Mouse (Mus musculus) thymus, postnatal 0 days (tissue): ENCODE data around the gene Rcn1. TPM values are rescaled to one million over a fixed set of nuclear protein-coding genes. Genes with fewer than 3 reads are reported as not detected.

Experiments used
- DNase-seq: peaks from one replicate; pipeline ENCODE4 v3.0.0-alpha.2; 2015; ENCODE audit warnings: low spot score
- polyA plus RNA-seq: library from polyadenylated mRNA; unstranded; fragments of >200 nt; fragmentation: Nextera tagmentation; extraction: Ambion mirVana; gene quantifications from 2 replicates; pipeline ENCODE4 v1.2.1, GENCODE M21; 2015

Rcn1 gene
- polyA plus RNA-seq, 1 experiment from 2014 or later, result 42.6 TPM

DNA sequence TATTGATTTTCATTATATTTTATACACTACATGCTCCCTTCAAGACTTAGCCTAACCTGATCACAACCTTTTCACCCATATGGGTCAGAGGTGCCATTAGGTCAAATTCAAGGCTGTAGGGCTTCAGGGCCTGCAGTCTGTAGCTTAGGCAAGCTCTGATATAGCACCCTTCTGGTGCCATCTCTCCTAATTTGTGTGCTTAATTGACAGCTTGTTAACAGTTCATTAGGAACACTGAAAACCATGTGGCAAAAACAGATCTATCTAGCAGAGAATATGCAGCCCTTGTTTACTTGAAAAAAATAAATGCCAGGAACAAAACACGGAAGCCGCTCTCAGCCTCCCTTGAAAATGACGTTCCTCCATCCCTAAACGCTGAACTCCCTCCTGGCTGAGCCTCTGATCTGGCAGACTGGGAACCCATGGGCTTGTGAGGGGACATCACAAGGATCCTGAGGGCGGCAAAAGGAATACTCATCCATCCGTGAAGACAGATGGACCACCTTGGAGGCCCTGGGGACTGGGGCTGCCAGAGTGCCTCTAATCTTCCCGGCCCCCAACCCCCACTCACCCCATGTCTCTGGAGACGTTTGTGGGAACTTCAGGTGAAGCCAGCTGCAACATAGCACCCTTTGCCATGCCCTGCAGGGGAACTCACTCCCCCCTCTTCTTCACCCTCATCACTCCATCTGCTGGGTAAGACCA, 61.8 kb downstream of the Rcn1 start:
- DNase-seq, result no peak

DNA sequence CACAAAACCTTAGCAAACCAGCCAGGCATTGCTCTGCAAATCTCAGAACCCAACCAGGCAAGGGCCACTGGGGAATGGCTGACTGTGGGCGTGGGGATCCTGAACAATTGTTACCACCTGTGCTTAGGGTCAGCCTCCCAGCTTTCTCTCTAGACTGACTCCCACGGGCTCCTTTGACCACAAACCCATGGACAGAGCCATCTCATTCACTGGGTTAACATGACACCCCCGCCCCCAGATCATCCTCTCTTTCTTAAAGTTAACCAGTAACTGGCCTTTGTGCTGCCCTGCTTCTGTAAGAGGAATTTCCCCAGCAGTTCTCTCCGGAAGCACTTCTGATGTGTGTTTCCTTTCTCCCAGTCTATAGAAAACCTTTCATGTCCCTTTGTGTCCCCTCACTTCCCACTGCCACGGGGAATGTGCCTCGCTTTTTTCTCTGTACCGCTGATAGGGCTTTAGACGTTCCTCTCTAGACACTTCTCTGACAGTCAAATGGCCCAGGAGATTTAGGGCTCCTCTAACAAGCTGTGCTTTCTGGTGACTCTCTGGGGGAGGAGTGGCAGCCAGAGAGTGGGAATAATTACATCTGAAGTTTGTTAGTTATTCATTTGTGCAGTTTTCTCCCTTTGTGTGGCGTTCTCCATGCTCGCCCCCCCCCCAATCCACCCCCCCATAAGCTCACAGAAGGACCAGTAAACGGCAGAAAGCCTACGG, 62.6 kb downstream of the Rcn1 start:
- DNase-seq, result no peak

Other genes starting within 250 kb of the Rcn1 start
- gene Them7, start 175.0 kb downstream of the Rcn1 start, polyA plus RNA-seq, result 0.40 and 0.48 TPM in 2 replicates